Mouse (Mus musculus): ENCODE results near the gene Cdr2l.
"Not testable (repeated sequence)": the region's sequence is repeated elsewhere in the genome, so short reads cannot be mapped to it uniquely, and the experiment has no call there.

The Cdr2l gene

DNA sequence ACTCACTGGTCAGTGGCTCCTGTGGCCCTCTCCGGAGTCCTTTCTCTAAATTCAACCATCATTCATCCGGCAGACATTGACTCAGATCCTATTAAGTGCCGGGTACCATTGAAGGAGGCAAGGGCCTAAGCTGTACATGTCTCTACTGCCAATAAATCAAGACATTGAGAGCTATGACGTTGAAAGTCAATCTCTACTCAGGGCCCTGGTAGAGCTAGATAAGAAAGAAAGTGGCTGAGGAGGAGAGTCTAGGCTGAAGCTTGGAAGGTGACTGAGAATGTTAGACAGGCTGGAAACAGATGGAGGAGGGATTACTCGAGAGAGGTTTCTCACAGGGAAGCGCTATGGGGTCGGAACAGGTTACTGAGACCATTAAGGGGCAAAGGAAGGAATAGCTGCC is 11.3 kb upstream of the Cdr2l start:
- in situ Hi-C loops (cut with MboI, MseI): no loop called here

DNA sequence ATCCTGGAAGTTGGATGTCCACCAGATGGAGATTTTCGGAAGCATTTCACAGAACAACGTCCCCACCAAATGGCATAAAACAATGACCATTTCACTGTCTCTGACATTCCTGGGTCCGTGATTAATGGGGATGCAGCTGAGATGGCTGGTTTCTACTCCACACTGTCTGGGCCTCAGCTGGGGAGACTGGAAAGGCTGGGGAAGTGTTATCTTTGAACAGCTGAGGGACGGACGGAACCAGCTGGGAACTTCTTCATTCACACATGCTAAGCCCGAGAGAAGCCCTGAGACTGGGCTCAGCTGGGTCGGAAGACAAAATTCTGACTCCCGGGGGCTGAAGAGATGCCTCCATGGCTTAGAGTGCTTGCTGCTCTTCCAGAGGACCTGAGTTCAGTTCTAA is 10.4 kb upstream of the Cdr2l start:
- in situ Hi-C loops (cut with MboI, MseI): no loop called here

DNA sequence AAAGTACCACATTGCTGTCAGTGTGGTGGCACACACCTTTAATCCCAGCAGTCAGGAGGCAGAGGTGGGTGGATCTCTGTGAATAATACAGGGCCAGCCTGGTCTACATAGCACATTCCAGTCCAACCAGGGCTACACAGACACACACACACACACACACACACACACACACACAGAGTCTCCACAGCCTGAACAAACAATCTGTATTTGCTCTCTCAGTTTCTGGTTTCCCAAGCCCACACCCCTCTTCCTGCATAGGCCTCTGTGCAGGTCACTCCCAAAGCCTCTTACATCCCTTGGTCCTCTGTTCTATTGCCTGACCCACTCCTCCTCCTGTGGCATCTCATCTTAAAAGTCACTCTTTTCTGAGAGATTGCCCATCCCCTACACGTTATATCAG is 9.7 kb upstream of the Cdr2l start:
- in situ Hi-C loops (cut with MboI, MseI): no loop called here

DNA sequence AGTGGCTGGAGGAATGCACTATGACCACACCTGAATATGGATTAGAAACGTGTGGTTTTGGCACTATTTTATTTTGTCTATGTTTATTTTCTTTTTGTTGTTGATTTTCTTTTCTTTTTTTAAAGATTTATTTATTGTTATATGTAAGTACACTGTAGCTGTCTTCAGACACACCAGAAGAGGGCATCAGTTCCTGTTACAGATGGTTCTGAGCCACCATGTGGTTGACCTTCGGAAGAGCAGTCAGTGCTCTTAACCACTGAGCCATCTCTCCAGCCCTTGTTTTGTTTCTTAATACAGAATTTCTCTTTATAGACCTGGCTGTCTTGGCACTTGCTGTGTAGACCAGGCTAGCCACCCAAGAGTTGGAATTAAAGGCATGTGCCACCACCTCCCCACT is 9.0 kb upstream of the Cdr2l start:
- in situ Hi-C loops (cut with MboI, MseI): no loop called here

DNA sequence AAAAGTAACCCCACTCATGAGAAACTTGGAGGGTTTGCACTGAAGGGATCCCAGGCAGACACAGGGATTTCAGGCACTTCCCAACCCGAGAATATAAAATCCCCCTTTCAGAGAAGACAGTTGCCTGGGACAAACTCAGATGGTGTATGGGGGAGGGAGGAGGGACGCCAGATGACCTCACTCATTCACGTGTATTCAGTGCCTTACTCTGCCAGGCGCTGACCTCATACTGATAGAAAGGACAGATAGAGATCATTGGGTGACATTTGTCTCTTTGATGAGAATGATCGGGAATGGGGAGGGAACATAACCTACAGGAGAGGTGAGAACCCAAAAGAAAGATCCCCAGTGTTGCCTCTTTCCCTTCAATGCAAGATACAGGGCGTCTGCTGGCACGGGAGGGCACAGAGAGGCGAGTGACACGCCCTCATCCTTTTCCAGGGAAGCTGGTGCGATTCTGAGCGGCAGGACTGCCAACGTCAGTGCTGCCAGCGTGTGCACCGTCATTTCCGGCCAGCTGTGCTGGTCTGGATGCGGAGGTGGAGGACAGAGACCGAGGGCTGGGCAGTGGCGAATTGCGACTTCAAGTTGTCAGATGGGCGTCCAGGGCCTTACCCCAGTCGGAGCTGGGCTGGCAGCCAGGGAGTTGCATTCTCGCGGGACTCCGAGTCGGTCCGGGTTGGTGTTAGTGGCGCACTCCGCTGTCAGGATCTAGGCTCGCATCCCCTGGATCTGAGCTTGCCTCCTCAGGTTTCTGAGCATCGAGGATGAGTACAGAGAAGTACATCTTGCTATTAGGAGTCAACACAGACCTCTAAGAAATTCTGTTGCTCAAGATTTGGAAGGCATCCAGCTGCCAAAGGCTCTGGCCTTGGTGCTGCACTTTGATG is 7.7 kb upstream of the Cdr2l start:
- in situ Hi-C loops (cut with MboI, MseI): no loop called here

DNA sequence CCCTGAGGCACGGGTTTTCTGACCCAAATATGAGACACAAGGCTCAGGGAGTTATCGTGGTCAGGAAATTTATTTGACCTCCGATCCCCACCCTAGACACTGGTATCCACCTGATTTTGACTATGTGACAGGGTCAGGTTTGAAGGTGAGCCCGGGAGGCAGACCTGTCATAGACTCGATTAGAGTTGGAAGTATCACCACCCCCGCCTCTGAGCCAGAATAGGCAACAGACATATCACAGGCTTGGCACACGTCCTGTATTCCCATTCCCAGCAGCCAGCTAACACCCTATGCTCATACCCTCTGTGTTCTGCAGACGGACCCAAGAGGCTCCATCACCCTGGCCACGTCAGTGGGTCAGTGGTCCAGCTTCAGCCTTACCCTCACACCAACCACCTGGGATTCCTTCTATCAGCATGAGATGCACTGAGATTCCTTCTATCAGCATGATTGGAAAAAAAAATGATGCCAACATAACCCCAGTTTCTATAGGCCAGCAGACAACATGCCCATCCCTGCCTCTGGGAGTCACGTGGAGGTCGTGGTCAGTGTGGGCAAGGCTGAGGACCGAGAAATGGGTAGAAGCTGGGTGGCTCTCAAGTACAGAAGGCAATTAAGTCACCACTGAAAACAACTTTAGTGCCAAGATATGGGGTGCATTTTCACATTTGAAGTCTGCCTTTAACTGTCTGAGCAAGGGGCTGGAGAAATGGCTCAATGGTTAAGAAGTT is 6.9 kb upstream of the Cdr2l start:
- in situ Hi-C loops (cut with MboI, MseI): no loop called here

DNA sequence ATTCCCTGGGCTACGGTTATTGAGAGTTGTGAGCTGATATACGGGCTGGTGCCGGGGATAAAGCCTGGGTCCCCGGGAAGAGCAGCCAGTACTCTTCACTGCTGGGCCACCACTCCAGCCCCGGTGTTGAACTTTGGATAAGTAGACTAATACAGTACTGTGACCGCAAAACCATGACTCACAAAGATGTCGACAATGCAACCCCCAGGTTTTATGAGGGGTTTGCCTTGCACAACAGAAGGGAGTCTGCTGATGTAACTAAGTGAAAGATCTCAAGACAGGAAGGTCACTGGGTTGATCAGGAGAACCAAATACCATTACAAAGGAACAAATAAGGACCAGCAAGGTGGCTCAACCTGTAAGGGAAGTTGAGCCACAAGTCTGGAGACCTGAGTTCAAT is 5.0 kb upstream of the Cdr2l start:
- in situ Hi-C loops (cut with MboI, MseI): no loop called here

DNA sequence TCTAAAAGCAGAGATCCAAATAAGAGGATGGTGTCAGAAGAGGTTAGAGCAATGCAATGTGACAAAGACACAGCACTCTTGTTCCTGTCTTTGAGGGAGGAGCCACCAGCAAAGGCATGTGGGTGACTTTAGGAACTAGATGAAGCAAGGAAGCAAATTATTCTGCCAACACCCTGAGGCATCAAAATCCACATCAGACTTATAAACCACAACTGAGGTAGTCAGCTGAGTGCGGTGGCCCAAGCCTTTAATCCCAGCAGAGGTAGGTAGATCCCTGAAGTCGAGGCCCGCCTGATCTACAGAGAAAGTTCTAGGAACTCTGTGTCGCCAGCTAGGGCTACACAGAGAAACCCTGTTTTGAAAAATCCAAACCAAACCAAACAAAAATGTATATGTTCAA is 4.5 kb upstream of the Cdr2l start:
- in situ Hi-C loops (cut with MboI, MseI): no loop called here

DNA sequence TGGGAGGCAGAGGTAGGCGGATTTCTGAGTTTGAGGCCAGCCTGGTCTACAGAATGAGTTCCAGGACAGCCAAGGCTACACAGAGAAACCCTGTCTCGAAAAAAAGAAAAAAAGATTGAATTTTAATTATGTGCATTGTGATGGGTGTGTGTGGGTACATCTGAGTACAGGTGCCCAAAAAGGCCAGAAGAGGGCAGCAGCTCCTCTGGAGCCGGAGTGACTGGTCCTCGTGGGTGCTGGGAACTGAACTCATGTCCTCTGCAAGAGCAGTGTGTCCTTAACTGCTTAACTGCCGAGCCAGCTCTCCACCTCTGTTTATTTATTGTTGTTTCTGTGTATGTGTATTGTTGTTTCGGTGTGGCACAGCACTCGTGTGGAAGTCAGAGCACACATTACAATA is 3.9 kb upstream of the Cdr2l start:
- in situ Hi-C loops (cut with MboI, MseI): no loop called here

DNA sequence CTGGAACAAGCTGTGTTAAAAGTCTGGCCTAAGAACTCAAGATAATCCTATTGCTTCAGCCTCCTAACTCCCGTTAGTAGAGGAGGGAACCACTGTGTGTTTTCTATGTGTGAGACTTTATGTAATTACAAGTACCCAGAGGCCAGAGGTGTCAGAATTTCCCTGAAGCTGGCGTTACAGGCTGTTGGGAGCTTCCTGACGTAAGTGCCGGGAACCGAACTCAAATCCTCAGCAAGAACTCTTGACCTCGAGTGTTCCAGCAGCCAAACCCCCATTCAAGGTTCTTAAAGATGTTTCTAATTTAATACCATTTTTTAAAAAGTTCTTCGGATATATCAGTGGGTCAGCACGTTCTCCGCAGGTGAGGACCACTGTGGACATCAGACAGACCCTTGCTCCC is 440 bp upstream of the Cdr2l start:
- in situ Hi-C loops (cut with MboI, MseI): no loop called here

DNA sequence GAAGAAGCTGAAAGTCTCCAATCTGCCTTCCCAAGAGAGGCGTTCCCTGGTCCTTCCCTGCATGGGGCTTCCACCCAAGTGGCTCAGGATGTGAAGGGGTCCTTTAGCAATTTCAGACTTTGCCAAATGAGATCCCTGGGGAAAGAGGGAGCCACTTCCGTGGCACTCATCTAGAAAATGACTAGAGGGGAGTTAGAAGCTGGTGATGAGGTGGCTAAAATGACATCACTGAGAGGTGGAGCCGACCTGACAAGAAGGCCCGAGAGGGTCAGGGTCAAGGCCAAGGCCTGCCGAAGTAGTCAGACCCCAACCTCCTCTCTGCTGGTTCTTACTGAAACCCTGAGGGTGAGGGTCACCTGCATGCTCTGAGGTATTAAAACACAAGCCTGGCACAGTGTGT is 1.2 kb downstream of the Cdr2l start:
- in situ Hi-C loops (cut with MboI, MseI): no loop called here

DNA sequence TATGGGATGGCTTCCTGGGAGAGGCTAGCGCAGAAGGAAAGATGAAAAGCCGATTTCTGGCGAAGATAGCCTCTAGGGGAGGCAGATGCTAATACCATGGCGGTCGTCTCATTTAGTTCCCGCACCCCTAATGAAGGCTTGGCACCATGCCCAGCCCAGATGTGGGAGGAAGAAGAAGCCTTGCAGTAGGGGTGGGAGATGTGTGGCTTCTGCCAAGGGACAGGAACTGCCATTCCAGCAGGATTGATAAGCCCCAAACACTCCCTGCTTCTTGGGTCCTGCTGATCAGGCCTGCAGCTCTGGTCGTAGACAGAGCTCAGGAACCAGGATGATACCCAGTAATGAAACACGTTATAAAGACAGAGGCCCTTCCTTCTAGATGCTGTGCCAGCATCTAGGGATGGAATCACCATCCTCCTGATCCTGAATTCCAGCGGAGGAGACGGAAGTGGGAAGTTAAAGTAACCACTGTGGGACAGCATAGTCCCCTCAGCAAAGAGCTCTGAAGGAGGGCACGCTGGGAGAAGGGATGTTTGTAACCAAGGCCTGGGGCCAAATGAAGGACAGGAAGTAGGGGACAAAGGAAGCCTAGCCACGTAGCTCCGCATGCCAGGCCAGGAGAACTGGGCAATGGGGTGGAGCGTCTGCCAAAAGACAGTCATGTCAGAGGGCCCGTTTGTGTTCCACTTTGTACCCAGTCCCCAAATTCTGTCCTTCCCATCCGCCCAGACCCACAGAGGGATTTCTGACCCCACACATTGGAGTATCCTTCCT is 2.2 kb downstream of the Cdr2l start:
- in situ Hi-C loops (cut with MboI, MseI): no loop called here

DNA sequence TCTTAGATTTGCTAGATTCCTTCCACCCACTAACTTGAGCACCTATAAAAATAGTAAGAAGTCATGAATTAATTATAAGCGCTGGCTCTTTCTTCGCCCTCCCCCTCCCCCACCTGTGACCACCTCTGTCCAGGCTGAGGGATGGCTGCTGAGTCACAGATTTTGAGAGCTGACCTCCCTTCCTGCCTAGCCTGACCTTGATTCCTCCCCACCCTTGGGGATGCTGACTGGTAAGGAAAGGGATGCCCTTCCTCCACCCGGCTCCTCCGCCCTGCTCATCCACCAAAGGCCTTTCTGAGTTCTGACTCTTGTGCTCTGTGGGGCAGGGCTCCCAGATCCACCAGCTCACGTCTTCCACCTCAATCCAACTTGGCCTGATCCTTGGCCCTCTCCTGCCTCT is 2.9 kb downstream of the Cdr2l start:
- in situ Hi-C loops (cut with MboI, MseI): no loop called here

DNA sequence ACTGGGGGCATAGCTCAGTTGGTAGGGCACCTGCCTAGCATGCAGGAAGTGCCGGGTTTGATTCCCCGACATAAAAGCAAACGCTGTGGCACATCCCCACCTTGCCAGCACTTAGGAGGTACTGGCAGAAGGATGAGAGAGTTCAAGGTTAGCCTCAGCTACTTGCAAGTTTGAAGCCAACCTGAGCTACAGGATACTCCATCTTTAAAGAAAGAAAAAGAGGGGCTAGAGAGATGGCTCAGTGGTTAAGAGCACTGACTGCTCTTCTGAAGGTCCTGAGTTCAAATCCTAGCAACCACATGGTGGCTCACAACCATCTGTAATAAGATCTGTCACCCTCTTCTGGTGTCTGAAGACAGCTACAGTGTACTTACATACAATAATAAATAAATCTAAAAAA is 5.1 kb downstream of the Cdr2l start:
- in situ Hi-C loops (cut with MboI, MseI): not testable (repeated sequence)

DNA sequence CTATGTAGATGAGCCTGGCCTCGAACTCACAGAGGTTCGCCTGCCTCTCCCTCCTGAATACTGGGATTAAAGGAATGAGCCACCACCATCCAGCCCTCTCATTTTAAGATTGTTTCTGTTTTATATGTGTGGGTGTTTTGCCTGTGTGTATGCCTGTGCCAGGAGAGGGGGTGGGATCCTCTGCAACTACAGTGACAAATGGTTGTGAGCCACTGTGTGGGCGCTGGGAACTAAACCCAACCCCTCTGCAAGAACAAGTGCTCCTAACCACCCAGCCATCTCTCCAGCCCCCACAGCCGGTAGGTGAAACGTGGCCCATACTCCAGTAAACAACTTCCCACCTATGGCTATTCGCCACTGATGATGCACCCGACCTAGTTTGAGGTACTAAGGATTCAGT is 9.6 kb downstream of the Cdr2l start:
- in situ Hi-C loops (cut with MboI, MseI): loop anchor here (5.0 kb wide), 1 partner anchor 51 kb away; the partner anchor contains the start of gene Trim80

DNA sequence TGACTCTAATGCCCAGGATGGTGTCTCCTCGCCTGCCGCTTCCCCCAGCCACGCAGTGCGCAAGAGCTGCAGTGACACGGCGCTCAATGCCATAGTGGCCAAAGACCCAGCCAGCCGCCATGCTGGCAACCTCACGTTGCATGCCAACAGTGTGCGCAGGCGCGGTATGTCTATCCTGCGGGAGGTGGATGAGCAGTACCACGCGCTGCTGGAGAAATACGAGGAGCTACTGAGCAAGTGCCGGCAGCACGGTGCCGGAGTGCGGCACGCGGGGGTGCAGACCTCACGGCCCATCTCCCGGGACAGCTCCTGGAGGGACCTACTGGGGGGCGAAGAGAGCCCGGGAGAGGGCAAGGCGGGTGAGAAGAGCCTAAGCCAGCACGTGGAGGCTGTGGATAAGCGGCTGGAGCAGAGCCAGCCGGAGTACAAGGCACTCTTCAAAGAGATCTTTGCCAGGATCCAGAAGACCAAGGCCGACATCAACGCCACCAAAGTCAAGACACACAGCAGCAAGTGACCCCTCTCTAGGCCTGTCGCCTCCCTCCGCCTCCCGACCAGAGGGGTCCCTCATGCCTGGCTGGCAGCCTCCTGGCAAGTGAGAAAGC is 12.1 kb downstream of the Cdr2l start:
- in situ Hi-C loops (cut with MboI, MseI): loop anchor here (5.0 kb wide), 1 partner anchor 48 kb away; the partner anchor contains the start of gene Trim80

DNA sequence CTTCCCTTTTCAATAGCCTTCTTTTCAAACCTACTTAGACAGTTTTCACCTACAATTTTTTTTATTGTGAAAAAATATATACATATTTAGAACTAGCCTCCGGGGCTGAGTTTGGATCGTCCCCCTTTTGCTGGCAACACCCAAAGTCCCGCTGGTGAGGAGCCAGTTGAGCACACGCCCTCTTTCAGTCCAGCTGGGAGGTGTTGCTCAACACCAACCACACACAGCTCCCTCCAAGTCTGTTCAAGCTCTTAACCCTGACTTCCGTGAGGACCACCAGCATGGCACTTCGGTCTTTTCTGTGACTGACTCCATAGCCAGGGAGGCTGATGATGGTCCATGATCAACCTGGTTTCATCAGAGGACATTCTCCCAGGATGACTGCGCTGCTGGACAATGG is 16.4 kb downstream of the Cdr2l start:
- in situ Hi-C loops (cut with MboI, MseI): no loop called here

DNA sequence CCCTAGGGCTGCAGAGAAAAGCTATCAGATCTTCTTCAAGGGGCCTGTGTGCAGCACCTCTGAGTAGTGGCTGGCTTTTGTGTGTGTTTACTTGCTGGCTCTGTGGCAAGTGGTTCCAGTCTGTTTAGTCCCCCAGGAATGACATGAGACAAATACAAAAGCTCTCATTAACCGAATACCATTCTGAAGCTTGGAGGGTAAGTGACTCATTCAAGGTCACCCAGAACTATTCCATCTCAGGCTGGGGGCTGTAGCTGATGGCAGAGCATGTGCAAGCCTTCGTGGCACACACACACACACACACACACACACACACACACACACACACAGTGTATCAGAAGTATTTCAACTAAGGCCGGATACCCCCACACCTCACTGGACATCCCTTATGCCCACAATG is 18.4 kb downstream of the Cdr2l start:
- in situ Hi-C loops (cut with MboI, MseI): no loop called here

DNA sequence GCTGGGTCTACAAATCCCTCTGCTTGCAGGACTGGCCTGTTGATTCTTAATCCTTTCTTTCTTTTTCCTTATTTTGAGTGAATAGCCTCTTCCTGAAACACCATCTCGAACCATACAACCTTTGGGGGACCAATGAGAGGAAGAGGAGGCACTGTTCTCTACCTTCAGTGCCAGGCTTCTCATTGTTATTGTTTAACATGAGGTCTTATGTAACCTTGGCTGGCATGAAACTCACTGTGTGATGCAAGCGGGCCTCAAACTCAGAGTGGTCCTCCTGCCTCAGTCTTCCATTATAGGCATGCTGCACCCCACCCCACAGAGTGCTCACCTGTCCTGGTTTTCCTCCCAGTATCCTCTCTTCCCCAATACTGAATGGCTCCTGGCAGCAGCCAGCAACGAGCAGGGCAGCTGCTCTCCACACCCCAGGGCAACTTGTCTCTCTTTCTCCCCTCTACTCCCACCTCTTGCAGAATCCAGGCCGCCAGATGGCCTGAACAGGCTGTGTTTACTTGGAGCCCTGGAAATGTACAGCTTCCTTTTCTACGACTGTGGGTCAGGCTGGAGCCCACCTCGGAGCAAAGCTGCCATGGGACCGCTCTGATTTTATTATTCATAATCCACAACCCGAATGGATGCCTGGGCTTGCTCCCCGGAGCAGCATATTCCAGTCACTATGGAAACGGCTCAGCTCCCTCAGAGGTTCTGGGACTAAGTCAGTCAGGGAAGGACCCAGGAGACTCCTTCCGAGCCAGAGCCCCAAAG is 19.1 kb downstream of the Cdr2l start:
- in situ Hi-C loops (cut with MboI, MseI): no loop called here

DNA sequence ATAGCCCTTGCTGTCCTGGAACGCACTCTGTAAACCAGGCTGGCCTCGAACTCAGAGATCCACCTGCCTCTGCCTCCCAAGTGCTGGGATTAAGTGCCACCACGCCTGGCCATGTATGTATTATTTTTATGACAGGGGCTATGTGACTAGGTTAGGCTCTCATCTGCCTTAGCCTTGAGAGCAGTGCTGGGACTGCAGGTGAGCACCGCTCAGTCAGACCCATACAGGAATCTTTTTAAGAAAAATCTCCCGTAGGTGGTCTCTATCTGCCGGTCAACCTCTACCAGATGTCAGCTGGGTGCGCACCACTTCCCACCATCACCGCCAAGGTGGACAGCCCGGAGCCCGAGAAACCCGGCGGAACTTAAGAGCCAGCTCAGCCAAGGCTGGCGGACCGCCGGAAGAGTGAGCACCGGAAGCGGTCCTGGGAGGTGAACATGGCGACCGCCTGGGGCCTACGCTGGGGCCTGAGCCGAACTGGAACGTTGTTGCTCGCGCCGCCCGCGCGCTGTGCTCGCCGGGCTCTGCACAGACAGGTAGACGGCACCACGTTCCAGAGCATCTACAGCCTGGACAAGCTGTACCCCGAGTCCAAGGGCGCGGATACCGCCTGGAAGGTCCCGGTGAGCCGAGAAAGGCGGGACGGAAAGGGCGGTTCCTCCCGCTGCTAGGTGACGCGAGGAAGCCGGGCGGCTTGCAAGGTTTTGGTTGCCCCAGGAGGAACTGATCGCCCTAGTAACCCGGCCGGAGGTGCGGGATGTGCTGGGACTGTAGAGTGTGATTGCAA is 21.8 kb downstream of the Cdr2l start, which contains the start of gene Mrpl58:
Gene Mrpl58, plus strand, starts transcription at position 415 of the 787 bp plus-strand sequence.
- in situ Hi-C loops (cut with MboI, MseI): no loop called here

All from T-helper 1 cell (primary cell).